Mouse (Mus musculus): Measurements from ENCODE around the gene Zfp764. TPM values are rescaled to one million over a fixed set of nuclear protein-coding genes. Genes with fewer than 3 reads are reported as not detected.
"Not testable (repeated sequence)": the region's sequence is repeated elsewhere in the genome, so short reads cannot be mapped to it uniquely, and the experiment has no call there.

The Zfp764 gene
- polyA plus RNA-seq, 1 experiment, result 2.1 TPM

GRCm38 (mm10) chr7:127386641-127387392, 19.8 kb downstream of the Zfp764 start, which contains the start of gene 9130019O22Rik:
Gene 9130019O22Rik, minus strand, starts transcription at chr7:127387166.
- H3K27ac ChIP-seq (ENCODE audit: control insufficient read depth, insufficient read depth, low read depth, low read length, poor library complexity), result peak within 1 kb of the TSS; percentile 21; the same call in 1 of the 2 replicates

GRCm38 (mm10) chr7:127385560-127385959, 21.1 kb downstream of the Zfp764 start:
- 86% methylated on average over 4 of the region's 4 CpGs for WGBS
- not testable (repeated sequence) for H3K4me1 ChIP-seq (ENCODE audit: control insufficient read depth, insufficient read depth, low read length); H3K4me3 ChIP-seq (replicated peaks; ENCODE audit: control insufficient read depth, low read depth, low read length)

More at GRCm38 (mm10) chr7:127386641-127387392, 19.8 kb downstream of the Zfp764 start, which contains the start of gene 9130019O22Rik:
- TF ChIP-seq CTCF (IDR thresholded peaks at IDR 0.05; ENCODE audit: control insufficient read depth, insufficient read depth, low read length) (no peak), POLR2A (IDR thresholded peaks at IDR 0.05; ENCODE audit: borderline replicate concordance, control insufficient read depth, low read depth, low read length) (peak; percentile 52; the same call in 1 of the 2 replicates)
- 7% methylated on average over 38 of the region's 38 CpGs for WGBS
- Histone ChIP-seq H3K4me1 (ENCODE audit: control insufficient read depth, insufficient read depth, low read length) (no peaks in the 10 kb centered on the region), H3K4me3 (replicated peaks; ENCODE audit: control insufficient read depth, low read depth, low read length) (peak within 1 kb of the TSS; percentile 85)

GRCm38 (mm10) chr7:127378310-127378921, 28.2 kb downstream of the Zfp764 start:
- TF ChIP-seq CTCF (IDR thresholded peaks at IDR 0.05; ENCODE audit: control insufficient read depth, insufficient read depth, low read length) (no peak), POLR2A (IDR thresholded peaks at IDR 0.05; ENCODE audit: borderline replicate concordance, control insufficient read depth, low read depth, low read length) (no peak)
- 40% methylated on average over 6 of the region's 6 CpGs for WGBS
- Histone ChIP-seq H3K27ac (ENCODE audit: control insufficient read depth, insufficient read depth, low read depth, low read length, poor library complexity) (no peak overlapping the region), H3K4me3 (replicated peaks; ENCODE audit: control insufficient read depth, low read depth, low read length) (no peak overlapping the region), H3K4me1 (ENCODE audit: control insufficient read depth, insufficient read depth, low read length) (no peaks in the 10 kb centered on the region; the same call in 1 of the 2 replicates)

More at GRCm38 (mm10) chr7:127385560-127385959, 21.1 kb downstream of the Zfp764 start:
- not testable (repeated sequence) for H3K27ac ChIP-seq (ENCODE audit: control insufficient read depth, insufficient read depth, low read depth, low read length, poor library complexity)

- Histone ChIP-seq H3K4me3 (replicated peaks; ENCODE audit: control insufficient read depth, low read depth, low read length) (peak within 1 kb of the TSS; percentile 96), H3K27ac (ENCODE audit: control insufficient read depth, insufficient read depth, low read depth, low read length, poor library complexity) (peak within 1 kb of the TSS; percentile 28)
- WGBS, result under 1% methylated on average over 49 of the region's 49 CpGs
- H3K4me1 ChIP-seq (ENCODE audit: control insufficient read depth, insufficient read depth, low read length), result not testable (repeated sequence)
- TF ChIP-seq CTCF (IDR thresholded peaks at IDR 0.05; ENCODE audit: control insufficient read depth, insufficient read depth, low read length), result peak; percentile 68
These were observed 31.1 kb downstream of the Zfp764 start, which contains the start of gene Zfp747 for GRCm38 (mm10) chr7:127375271-127376245. Gene Zfp747, minus strand, starts transcription at chr7:127376050.

GRCm38 (mm10) chr7:127371870-127372269, 34.8 kb downstream of the Zfp764 start:
- not testable (repeated sequence) for H3K27ac ChIP-seq (ENCODE audit: control insufficient read depth, insufficient read depth, low read depth, low read length, poor library complexity); H3K4me1 ChIP-seq (ENCODE audit: control insufficient read depth, insufficient read depth, low read length); H3K4me3 ChIP-seq (replicated peaks; ENCODE audit: control insufficient read depth, low read depth, low read length)
- 87% methylated on average over 3 of the region's 3 CpGs for WGBS

- H3K27ac ChIP-seq (ENCODE audit: control insufficient read depth, insufficient read depth, low read depth, low read length, poor library complexity), result no peak overlapping the region
- no peak for TF ChIP-seq POLR2A (IDR thresholded peaks at IDR 0.05; ENCODE audit: borderline replicate concordance, control insufficient read depth, low read depth, low read length)
- TF ChIP-seq CTCF (IDR thresholded peaks at IDR 0.05; ENCODE audit: control insufficient read depth, insufficient read depth, low read length), result no peak
- WGBS, result 50% methylated on average over 2 of the region's 2 CpGs
- no peaks in the 10 kb centered on the region; the same call in 1 of the 2 replicates for H3K4me1 ChIP-seq (ENCODE audit: control insufficient read depth, insufficient read depth, low read length)
- H3K4me3 ChIP-seq (replicated peaks; ENCODE audit: control insufficient read depth, low read depth, low read length), result no peak overlapping the region
These were observed 35.4 kb downstream of the Zfp764 start for GRCm38 (mm10) chr7:127371213-127371612.

GRCm38 (mm10) chr7:127366249-127366648, 40.4 kb downstream of the Zfp764 start:
- 92% methylated on average over 3 of the region's 3 CpGs for WGBS
- TF ChIP-seq POLR2A (IDR thresholded peaks at IDR 0.05; ENCODE audit: borderline replicate concordance, control insufficient read depth, low read depth, low read length) (no peak), CTCF (IDR thresholded peaks at IDR 0.05; ENCODE audit: control insufficient read depth, insufficient read depth, low read length) (no peak)
- H3K4me3 ChIP-seq (replicated peaks; ENCODE audit: control insufficient read depth, low read depth, low read length), result no peak overlapping the region
- H3K4me1 ChIP-seq (ENCODE audit: control insufficient read depth, insufficient read depth, low read length), result no peaks in the 10 kb centered on the region
- no peak overlapping the region for H3K27ac ChIP-seq (ENCODE audit: control insufficient read depth, insufficient read depth, low read depth, low read length, poor library complexity)

GRCm38 (mm10) chr7:127364166-127364565, 42.5 kb downstream of the Zfp764 start:
- no peak overlapping the region for H3K27ac ChIP-seq (ENCODE audit: control insufficient read depth, insufficient read depth, low read depth, low read length, poor library complexity)
- TF ChIP-seq POLR2A (IDR thresholded peaks at IDR 0.05; ENCODE audit: borderline replicate concordance, control insufficient read depth, low read depth, low read length) (no peak), CTCF (IDR thresholded peaks at IDR 0.05; ENCODE audit: control insufficient read depth, insufficient read depth, low read length) (no peak)
- H3K4me1 ChIP-seq (ENCODE audit: control insufficient read depth, insufficient read depth, low read length), result no peaks in the 10 kb centered on the region
- H3K4me3 ChIP-seq (replicated peaks; ENCODE audit: control insufficient read depth, low read depth, low read length), result no peak overlapping the region
- WGBS, result 88% methylated on average over 4 of the region's 4 CpGs

Data from bone marrow, adult 2 months (tissue).